Mouse (Mus musculus) T-helper 1 cell (primary cell): ENCODE results near the gene Zmat3.

Experiments
- in situ Hi-C: fragments of 300-600 bp; cut with MboI, MseI; formaldehyde crosslinking; loops from one replicate; pipeline ENCODE4 v1.15.1; 2025; ENCODE audit warnings: high pct_unique_total_duplicates

Gene Zmat3

GRCm38 (mm10) chr3:32373236-32373635 lies 7.4 kb upstream of the Zmat3 start:
- in situ Hi-C loops: loop anchor here (25.0 kb wide), 1 partner anchor 1439 kb away; no protein-coding TSS in a partner anchor

- in situ Hi-C loops: loop anchor here (25.0 kb wide), 1 partner anchor 1440 kb away; no protein-coding TSS in a partner anchor
Observed at GRCm38 (mm10) chr3:32372470-32372869, 6.7 kb upstream of the Zmat3 start.

- in situ Hi-C loops: loop anchor here (25.0 kb wide), 1 partner anchor 1440 kb away; no protein-coding TSS in a partner anchor
Observed at GRCm38 (mm10) chr3:32371957-32372356, 6.1 kb upstream of the Zmat3 start.

- in situ Hi-C loops: loop anchor here (5.0 to 25.0 kb wide), 2 partner anchors 140 to 1445 kb away; no protein-coding TSS in a partner anchor
Observed at GRCm38 (mm10) chr3:32367516-32367915, 1.7 kb upstream of the Zmat3 start.

- in situ Hi-C loops: loop anchor here (5.0 to 25.0 kb wide), 2 partner anchors 141 to 1446 kb away; no protein-coding TSS in a partner anchor
Observed at GRCm38 (mm10) chr3:32366246-32366734, 476 bp upstream of the Zmat3 start.

- in situ Hi-C loops: loop anchor here (5.0 to 25.0 kb wide), 2 partner anchors 142 to 1447 kb away; no protein-coding TSS in a partner anchor
Observed at GRCm38 (mm10) chr3:32364841-32365545, 821 bp downstream of the Zmat3 start.

- in situ Hi-C loops: loop anchor here (25.0 kb wide), 1 partner anchor 1448 kb away; no protein-coding TSS in a partner anchor
Observed at GRCm38 (mm10) chr3:32364195-32364594, 1.6 kb downstream of the Zmat3 start.

- in situ Hi-C loops: loop anchor here (25.0 kb wide), 1 partner anchor 1451 kb away; no protein-coding TSS in a partner anchor
Observed at GRCm38 (mm10) chr3:32361221-32361620, 4.6 kb downstream of the Zmat3 start.

- in situ Hi-C loops: no loop called here
Observed at GRCm38 (mm10) chr3:32347881-32348280, 17.9 kb downstream of the Zmat3 start.

- in situ Hi-C loops: no loop called here
Observed at GRCm38 (mm10) chr3:32345249-32345648, 20.6 kb downstream of the Zmat3 start.

GRCm38 (mm10) chr3:32344825-32345224 lies 21.0 kb downstream of the Zmat3 start:
- in situ Hi-C loops: no loop called here

GRCm38 (mm10) chr3:32343371-32343770 lies 22.4 kb downstream of the Zmat3 start:
- in situ Hi-C loops: no loop called here

- in situ Hi-C loops: no loop called here
Observed at GRCm38 (mm10) chr3:32341434-32341833, 24.4 kb downstream of the Zmat3 start.

- in situ Hi-C loops: no loop called here
Observed at GRCm38 (mm10) chr3:32338231-32338630, 27.6 kb downstream of the Zmat3 start.

- in situ Hi-C loops: no loop called here
Observed at GRCm38 (mm10) chr3:32337770-32338169, 28.0 kb downstream of the Zmat3 start.

- in situ Hi-C loops: no loop called here
Observed at GRCm38 (mm10) chr3:32334901-32335300, 30.9 kb downstream of the Zmat3 start.

GRCm38 (mm10) chr3:32333456-32334086 lies 32.2 kb downstream of the Zmat3 start:
- in situ Hi-C loops: no loop called here

- in situ Hi-C loops: no loop called here
Observed at GRCm38 (mm10) chr3:32317901-32318416, 47.9 kb downstream of the Zmat3 start.

GRCm38 (mm10) chr3:32317165-32317900 lies 48.5 kb downstream of the Zmat3 start:
- in situ Hi-C loops: no loop called here

GRCm38 (mm10) chr3:32314746-32315145 lies 51.1 kb downstream of the Zmat3 start:
- in situ Hi-C loops: no loop called here

- in situ Hi-C loops: no loop called here
Observed at GRCm38 (mm10) chr3:32304171-32304570, 61.6 kb downstream of the Zmat3 start.
